Mouse (Mus musculus) spleen, postnatal 14 days (tissue): ENCODE data around the gene Cblb.

Experiments used
- DNase-seq, 2 experiments: peaks; one replicate each; pipeline ENCODE4 v3.0.0; 2021 to 2022; ENCODE audit warnings: low spot score in 2 of 2

The Cblb gene

GRCm38 (mm10) chr16:52071766-52072209 lies 40.8 kb downstream of the Cblb start:
- DNase-seq, result no peak

- DNase-seq, result no peak
Observed at GRCm38 (mm10) chr16:52076652-52077051, 45.6 kb downstream of the Cblb start.

- no peak for DNase-seq
Observed at GRCm38 (mm10) chr16:52077901-52078300, 46.9 kb downstream of the Cblb start.

- no peak for DNase-seq
Observed at GRCm38 (mm10) chr16:52078758-52079474, 47.9 kb downstream of the Cblb start.

- no peak for DNase-seq
Observed at GRCm38 (mm10) chr16:52079475-52079823, 48.4 kb downstream of the Cblb start.

GRCm38 (mm10) chr16:52080619-52081395 lies 49.8 kb downstream of the Cblb start:
- no peak for DNase-seq

- DNase-seq, result no peak
Observed at GRCm38 (mm10) chr16:52081756-52082155, 50.7 kb downstream of the Cblb start.

GRCm38 (mm10) chr16:52086793-52087450 lies 55.9 kb downstream of the Cblb start:
- no peak for DNase-seq

- no peak for DNase-seq
Observed at GRCm38 (mm10) chr16:52089354-52089753, 58.3 kb downstream of the Cblb start.

GRCm38 (mm10) chr16:52090899-52091298 lies 59.9 kb downstream of the Cblb start:
- no peak for DNase-seq

GRCm38 (mm10) chr16:52093325-52094253 lies 62.6 kb downstream of the Cblb start:
- DNase-seq, result no peak

GRCm38 (mm10) chr16:52094735-52095459 lies 63.9 kb downstream of the Cblb start:
- no peak for DNase-seq

- DNase-seq, result no peak
Observed at GRCm38 (mm10) chr16:52095643-52096042, 64.6 kb downstream of the Cblb start.

GRCm38 (mm10) chr16:52100466-52100865 lies 69.4 kb downstream of the Cblb start:
- DNase-seq, result no peak

- no peak for DNase-seq
Observed at GRCm38 (mm10) chr16:52104608-52105007, 73.6 kb downstream of the Cblb start.

GRCm38 (mm10) chr16:52107836-52108235 lies 76.8 kb downstream of the Cblb start:
- DNase-seq, result no peak

GRCm38 (mm10) chr16:52114473-52114872 lies 83.4 kb downstream of the Cblb start:
- no peak for DNase-seq

GRCm38 (mm10) chr16:52119003-52119402 lies 88.0 kb downstream of the Cblb start:
- no peak for DNase-seq

GRCm38 (mm10) chr16:52124974-52125373 lies 93.9 kb downstream of the Cblb start:
- DNase-seq, result no peak

GRCm38 (mm10) chr16:52125896-52126295 lies 94.9 kb downstream of the Cblb start:
- DNase-seq, result no peak

GRCm38 (mm10) chr16:52129357-52129905 lies 98.4 kb downstream of the Cblb start:
- DNase-seq, result no peak
